Mouse (Mus musculus) granulocyte monocyte progenitor cell, adult 5-6 weeks (primary cell): ENCODE measurements around the gene Gm2663. TPM values are rescaled to one million over a fixed set of nuclear protein-coding genes. Genes with fewer than 3 reads are reported as not detected.
"Not testable (repeated sequence)": the region's sequence is repeated elsewhere in the genome, so short reads cannot be mapped to it uniquely, and the experiment has no call there.

ENCODE experiments used
- ATAC-seq: replicated peaks from 2 replicates; pipeline ENCODE4 v1.8.0; 2016; ENCODE audit warnings: mild to moderate bottlenecking, moderate TSS enrichment, inconsistent platforms; ENCODE audit not compliant: poor library complexity, severe bottlenecking
- total RNA-seq, 2 experiments: library from RNA; stranded (forward) in 1 of 2; stranded (reverse) in 1 of 2; fragments of 200-712, 200-1000 nt in 1 of 2; fragments of >200 nt in 1 of 2; fragmentation: Nextera tagmentation in 1 of 2; gene quantifications; 2 replicates each; pipeline ENCODE4 v1.2.3; 2014 to 2017

Gene Gm2663
- total RNA-seq (2014; fragmentation: Nextera tagmentation) (not detected in 2 replicates), total RNA-seq (2017) (not detected in 2 replicates)

- ATAC-seq, result not testable (repeated sequence)
These were observed at the start of gene Gm2663 for GRCm38 (mm10) chr6:40999379-40999778. TSS of gene Gm2663 (minus strand) at chr6:40999479.

- ATAC-seq, result peak; percentile 71
These were observed 49.3 kb upstream of the Gm2663 start for GRCm38 (mm10) chr6:41048602-41049001.

- ATAC-seq, result no peak
These were observed 48.7 kb upstream of the Gm2663 start for GRCm38 (mm10) chr6:41047961-41048360.

- peak; percentile 87 for ATAC-seq
These were observed 47.9 kb upstream of the Gm2663 start for GRCm38 (mm10) chr6:41047202-41047601.

- ATAC-seq, result peak; percentile 53
These were observed 47.3 kb upstream of the Gm2663 start for GRCm38 (mm10) chr6:41046553-41046952.

- peak; percentile 53 for ATAC-seq
These were observed 45.5 kb upstream of the Gm2663 start for GRCm38 (mm10) chr6:41044753-41045152.

GRCm38 (mm10) chr6:41044314-41044713 lies 45.0 kb upstream of the Gm2663 start:
- ATAC-seq, result no peak

- ATAC-seq, result no peak
These were observed 36.1 kb upstream of the Gm2663 start, which contains the start of gene 2210010C04Rik for GRCm38 (mm10) chr6:41035409-41035808. TSS of gene 2210010C04Rik (minus strand) at chr6:41035509.

GRCm38 (mm10) chr6:41032802-41033201 lies 33.5 kb upstream of the Gm2663 start:
- ATAC-seq, result no peak

- no peak for ATAC-seq
These were observed 33.0 kb upstream of the Gm2663 start for GRCm38 (mm10) chr6:41032231-41032630.

GRCm38 (mm10) chr6:41030821-41031220 lies 31.5 kb upstream of the Gm2663 start:
- no peak for ATAC-seq

- peak; percentile 89 for ATAC-seq
These were observed 27.8 kb upstream of the Gm2663 start for GRCm38 (mm10) chr6:41027053-41027452.

GRCm38 (mm10) chr6:41025873-41026650 lies 26.8 kb upstream of the Gm2663 start:
- ATAC-seq, result 0 out of 2 replicates have a peak, but pooled peaks have one; percentile 8

- ATAC-seq, result peak; percentile 57
These were observed 19.9 kb upstream of the Gm2663 start for GRCm38 (mm10) chr6:41019140-41019539.

- ATAC-seq, result peak; percentile 96
These were observed 19.4 kb upstream of the Gm2663 start for GRCm38 (mm10) chr6:41018629-41019028.

- peak; percentile 65 for ATAC-seq
These were observed 15.8 kb upstream of the Gm2663 start for GRCm38 (mm10) chr6:41015065-41015464.

GRCm38 (mm10) chr6:40964454-40964853 lies 34.8 kb downstream of the Gm2663 start, which contains the start of gene 1810009J06Rik:
TSS of gene 1810009J06Rik (plus strand) at chr6:40964754.
- ATAC-seq, result not testable (repeated sequence)

- ATAC-seq, result no peak
These were observed 45.6 kb downstream of the Gm2663 start for GRCm38 (mm10) chr6:40953716-40954115.

GRCm38 (mm10) chr6:40951770-40952169 lies 47.5 kb downstream of the Gm2663 start, which contains the start of gene Gm4744:
TSS of gene Gm4744 (minus strand) at chr6:40951870.
- ATAC-seq, result no peak
